Mouse (Mus musculus) hindbrain, embryonic 11.5 days (tissue): ENCODE results near the gene Cbr3. TPM values are rescaled to one million over a fixed set of nuclear protein-coding genes. Genes with fewer than 3 reads are reported as not detected.

Source experiments
- ATAC-seq: fragments of 200-750 bp; cut with Nextera tagmentation; 2 replicates; pipeline ENCODE4 v1.8.0; 2017; ENCODE audit warnings: mild to moderate bottlenecking, moderate TSS enrichment, moderate library complexity; ENCODE audit not compliant: low FRiP score
- DNase-seq: peaks from one replicate; pipeline ENCODE4 v3.0.0-alpha.2; 2015; ENCODE audit warnings: low spot score
- H3K27ac ChIP-seq: fragments of 300-500 bp; sonication (generic); 2 replicates; pipeline ENCODE4 v1.5.1; 2014; ENCODE audit warnings: mild to moderate bottlenecking, low read depth, low read length
- H3K27me3 ChIP-seq: fragments of 300-500 bp; sonication (generic); 2 replicates; pipeline ENCODE4 v1.6.1; 2014; ENCODE audit warnings: mild to moderate bottlenecking, low read length, moderate library complexity, mixed read lengths; ENCODE audit not compliant: control insufficient read depth, insufficient read depth
- H3K36me3 ChIP-seq: fragments of 300-500 bp; sonication (generic); 2 replicates; pipeline ENCODE4 v1.6.1; 2014; ENCODE audit warnings: mild to moderate bottlenecking, low read length, moderate library complexity, mixed read lengths; ENCODE audit not compliant: control insufficient read depth, insufficient read depth
- H3K4me1 ChIP-seq: fragments of 300-500 bp; sonication (generic); replicated peaks from 2 replicates; pipeline ENCODE4 v1.6.1; 2014; ENCODE audit warnings: low read length, mixed read lengths; ENCODE audit not compliant: control insufficient read depth, insufficient read depth
- H3K4me2 ChIP-seq: fragments of 300-500 bp; sonication (generic); replicated peaks from 2 replicates; pipeline ENCODE4 v1.6.1; 2014; ENCODE audit warnings: mild to moderate bottlenecking, low read depth, low read length
- H3K4me3 ChIP-seq: fragments of 300-500 bp; sonication (generic); 2 replicates; pipeline ENCODE4 v1.5.1; 2014; ENCODE audit warnings: low read depth, low read length
- H3K9ac ChIP-seq: fragments of 300-500 bp; sonication (generic); 2 replicates; pipeline ENCODE4 v1.6.1; 2014; ENCODE audit warnings: low read depth, low read length
- H3K9me3 ChIP-seq: fragments of 300-500 bp; sonication (generic); 2 replicates; pipeline ENCODE4 v1.6.1; 2016; ENCODE audit warnings: low read length; ENCODE audit not compliant: control insufficient read depth
- WGBS: fragments of 180-500 bp; shearing (Covaris S2); extraction: QIAGEN DNeasy Blood & Tissue Kit; methylation state at CpG from one replicate; pipeline ENCODE4 v1.1.7; 2014; 5-methylcytosine and 5-hydroxymethylcytosine counted together
- polyA plus RNA-seq: library from polyadenylated mRNA; unstranded; fragments of >200 nt; fragmentation: Nextera tagmentation; extraction: Ambion mirVana; gene quantifications from 2 replicates; pipeline ENCODE4 v1.2.1, GENCODE M21; 2014

Cbr3 gene
- polyA plus RNA-seq, 1 experiment from 2014 or later = 0.82 TPM

DNA sequence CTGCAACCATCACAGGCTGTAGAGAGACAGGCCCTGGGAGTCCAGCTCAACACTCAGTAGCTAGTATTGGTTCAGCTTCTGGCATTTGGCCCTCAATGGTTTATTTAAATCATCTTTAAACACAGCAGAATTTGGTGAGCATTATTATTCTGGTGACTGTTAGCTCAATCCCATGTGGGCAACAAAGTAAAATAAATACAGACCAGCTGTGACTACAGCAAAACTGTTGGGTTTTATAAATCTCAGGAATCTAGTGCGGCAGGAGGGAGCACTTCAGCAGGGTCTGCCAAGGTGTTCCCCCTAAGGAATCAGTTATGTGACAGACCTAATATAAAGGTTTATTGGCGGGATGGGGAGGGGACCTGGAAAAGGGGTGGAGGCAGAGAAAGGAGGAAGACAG is 9.7 kb downstream of the Cbr3 start:
- H3K27me3 ChIP-seq = no peaks in the 10 kb centered on the region
- 61% methylated on average over 2 of the region's 2 CpGs for WGBS
- no peak overlapping the region for H3K4me3 ChIP-seq
- H3K27ac ChIP-seq = no peak overlapping the region
- H3K9ac ChIP-seq = no peak overlapping the region
- H3K36me3 ChIP-seq = no peaks in the 10 kb centered on the region
- no peaks in the 10 kb centered on the region for H3K4me1 ChIP-seq
- DNase-seq (no peak), ATAC-seq (no peak)
- H3K4me2 ChIP-seq = no peak overlapping the region
- H3K9me3 ChIP-seq = no peaks in the 10 kb centered on the region

DNA sequence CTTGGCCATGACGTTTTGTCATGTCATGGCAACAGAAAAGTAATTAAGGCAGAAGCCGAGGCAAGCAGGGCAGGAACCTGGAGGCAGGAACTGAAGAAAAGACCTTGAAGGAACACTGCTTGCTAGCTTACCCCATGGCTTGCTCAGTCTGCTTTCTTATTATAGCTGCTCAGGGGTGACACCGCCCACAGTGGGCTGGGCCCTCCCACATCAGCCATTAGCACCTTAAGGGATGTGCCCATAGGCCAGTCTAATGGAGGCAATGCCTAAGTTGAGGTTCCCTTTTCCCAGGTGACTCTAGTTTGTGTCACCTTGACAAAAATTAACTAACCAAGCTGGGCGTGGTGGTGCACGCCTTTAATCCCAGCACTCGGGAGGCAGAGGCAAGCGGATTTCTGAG is 24.1 kb downstream of the Cbr3 start:
- Histone ChIP-seq H3K4me2 (no peak overlapping the region), H3K4me1 (no peaks in the 10 kb centered on the region), H3K9me3 (no peaks in the 10 kb centered on the region), H3K27me3 (peaks cover 6% of the 10 kb centered on the region; the same call in 1 of the 2 replicates), H3K9ac (no peak overlapping the region), H3K27ac (no peak overlapping the region), H3K4me3 (no peak overlapping the region), H3K36me3 (no peaks in the 10 kb centered on the region)
- DNase-seq = no peak
- no peak for ATAC-seq
- 90% methylated on average over 7 of the region's 7 CpGs for WGBS

DNA sequence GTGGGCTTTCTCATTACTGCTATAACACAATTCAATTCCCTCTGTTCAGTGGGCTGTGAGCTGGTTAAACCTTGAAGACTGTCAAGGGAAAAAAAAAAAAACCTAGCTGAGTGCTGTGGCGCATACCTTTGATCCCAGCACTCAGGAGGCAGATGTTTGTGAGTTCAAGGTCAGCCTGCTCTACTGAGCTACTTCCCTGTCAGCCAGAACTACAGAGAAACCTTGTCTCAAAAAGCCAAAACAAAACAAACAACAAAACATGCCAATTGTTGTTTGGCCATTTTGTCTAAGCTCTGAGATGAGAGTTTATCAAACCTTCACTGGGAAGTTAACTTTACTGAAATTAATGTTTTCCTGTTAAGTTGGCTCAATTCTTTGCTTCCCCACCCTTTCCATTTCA is 26.2 kb downstream of the Cbr3 start:
- no peak for ATAC-seq
- no peak overlapping the region for H3K9ac ChIP-seq
- peaks cover 9% of the 10 kb centered on the region; the same call in 1 of the 2 replicates for H3K27me3 ChIP-seq
- H3K4me2 ChIP-seq = no peak overlapping the region
- 71% methylated on average over 1 of the region's 1 CpGs for WGBS
- no peak overlapping the region for H3K4me3 ChIP-seq
- H3K27ac ChIP-seq = no peak overlapping the region
- H3K9me3 ChIP-seq = no peaks in the 10 kb centered on the region
- no peak for DNase-seq
- no peaks in the 10 kb centered on the region for H3K36me3 ChIP-seq
- no peaks in the 10 kb centered on the region for H3K4me1 ChIP-seq

DNA sequence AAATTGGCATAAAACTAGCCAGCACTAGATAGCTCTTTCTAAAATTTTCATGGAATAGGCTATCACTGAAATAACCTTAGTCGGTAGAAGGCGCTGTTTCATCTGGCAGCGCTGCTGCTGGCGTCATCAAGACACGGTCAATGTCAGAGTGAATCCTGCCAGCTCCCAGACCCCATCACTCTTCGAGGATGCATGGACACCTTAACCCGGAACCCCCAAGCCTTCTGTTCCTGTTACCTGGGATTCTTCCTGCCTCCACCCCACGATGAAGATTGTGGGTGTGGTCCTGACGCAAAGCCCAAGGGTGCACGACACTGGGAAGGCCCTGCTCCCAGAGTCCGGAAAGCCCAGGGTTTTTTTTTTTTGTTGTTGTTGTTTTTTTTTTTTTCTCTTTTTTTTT is 27.9 kb downstream of the Cbr3 start:
- under 1% methylated on average over 11 of the region's 11 CpGs for WGBS
- no peak overlapping the region for H3K27ac ChIP-seq
- ATAC-seq = peak; percentile 63

DNA sequence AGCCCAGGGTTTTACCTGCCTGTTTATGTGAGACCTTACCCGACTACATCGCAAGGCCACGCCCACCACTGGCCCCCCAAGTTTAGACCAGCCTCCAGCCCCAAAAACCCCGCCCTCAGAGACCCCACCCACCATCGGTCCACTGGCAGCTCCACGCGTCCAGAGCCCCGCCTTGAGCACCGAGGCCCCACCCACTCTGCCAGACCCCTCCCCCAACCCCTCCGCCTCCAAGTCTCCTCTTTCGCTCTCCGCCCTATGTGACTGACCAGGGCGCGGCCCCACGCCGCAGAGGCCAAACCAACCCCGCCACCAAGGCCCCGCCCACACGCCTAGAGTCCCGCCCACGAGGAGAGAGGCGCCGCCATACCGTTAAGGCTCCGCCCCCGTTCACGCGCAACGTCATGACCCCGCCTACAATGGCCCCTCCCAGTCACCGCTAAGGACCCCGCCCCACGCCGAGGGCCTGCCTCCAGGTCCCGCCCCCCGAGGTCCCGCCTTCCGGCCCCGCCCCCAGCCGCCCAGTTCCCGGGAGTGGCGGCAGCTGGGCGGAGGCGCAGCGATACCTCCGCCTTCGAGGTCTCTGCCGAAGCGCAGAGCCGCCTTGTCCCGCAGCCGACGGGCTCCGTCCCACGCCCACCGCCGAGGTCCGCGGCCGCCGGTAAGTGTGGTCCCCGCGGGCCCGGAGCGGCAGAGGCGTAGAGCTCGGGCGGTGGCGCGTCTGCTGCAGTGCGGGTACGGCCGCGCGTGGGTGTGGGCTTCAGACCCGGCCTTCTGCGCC is 28.6 kb downstream of the Cbr3 start, which contains the start of gene Dop1b:
TSS of gene Dop1b (plus strand) at position 494 of the 778 bp plus-strand sequence.
- under 1% methylated on average over 45 of the region's 77 CpGs for WGBS
- Histone ChIP-seq H3K4me3 (peak within 1 kb of the TSS; percentile 74), H3K27me3 (peaks cover 7% of the 10 kb centered on the region; the same call in 1 of the 2 replicates), H3K9ac (peak within 1 kb of the TSS; percentile 79), H3K36me3 (no peaks in the 10 kb centered on the region), H3K27ac (0 out of 2 replicates have a peak within 1 kb of the TSS, but pooled peaks have one; percentile 49), H3K4me1 (no peaks in the 10 kb centered on the region), H3K4me2 (peak within 1 kb of the TSS; percentile 90), H3K9me3 (no peaks in the 10 kb centered on the region)
- DNase-seq = peak; percentile 99
- ATAC-seq = peak; percentile 95

More for the DNA sequence above, 27.9 kb downstream of the Cbr3 start:
- no peak overlapping the region for H3K9ac ChIP-seq
- peak; percentile 82 for DNase-seq
- H3K36me3 ChIP-seq = no peaks in the 10 kb centered on the region
- H3K4me2 ChIP-seq = peak overlapping the region; percentile 90
- H3K9me3 ChIP-seq = no peaks in the 10 kb centered on the region
- peak overlapping the region; percentile 74 for H3K4me3 ChIP-seq
- peaks cover 9% of the 10 kb centered on the region; the same call in 1 of the 2 replicates for H3K27me3 ChIP-seq
- no peaks in the 10 kb centered on the region for H3K4me1 ChIP-seq

DNA sequence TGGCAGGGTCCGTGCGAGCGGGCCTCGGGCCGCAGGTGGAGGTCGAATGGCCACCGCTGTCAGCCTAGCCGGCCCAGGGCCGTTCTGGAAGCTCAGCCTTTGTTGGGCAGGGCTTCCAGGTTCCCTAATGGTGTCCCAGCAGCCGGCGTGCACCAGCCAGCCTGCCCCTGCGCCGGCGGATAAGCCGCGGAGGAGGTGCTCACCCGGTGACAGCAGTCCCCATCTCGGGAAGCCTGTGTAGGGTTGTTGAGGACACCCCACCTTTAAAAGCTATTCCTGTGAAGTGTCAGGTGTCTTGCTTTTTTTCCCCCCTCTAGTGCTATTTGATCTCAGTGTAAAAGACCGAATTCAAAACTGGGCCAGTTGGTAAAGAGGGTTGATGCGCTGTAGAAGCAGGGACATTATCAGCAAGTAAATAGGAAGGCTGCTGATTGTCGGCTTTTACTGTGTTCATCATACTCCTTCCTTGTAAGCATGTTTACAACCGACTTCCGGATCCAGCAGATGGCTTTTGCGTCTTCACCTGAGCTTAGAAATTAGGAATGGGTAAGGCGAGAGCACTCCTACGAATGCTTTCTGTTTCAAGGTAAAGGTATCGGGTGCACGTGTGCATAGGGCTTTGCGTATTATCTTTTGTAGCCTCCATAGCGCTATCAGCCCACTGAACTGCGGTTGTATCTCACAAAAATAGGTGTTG is 29.3 kb downstream of the Cbr3 start:
- Histone ChIP-seq H3K4me3 (peak overlapping the region; percentile 74), H3K27me3 (0 out of 2 replicates have a peak, but pooled peaks cover 2% of the 10 kb centered on the region), H3K9ac (peak overlapping the region; percentile 79), H3K9me3 (no peaks in the 10 kb centered on the region), H3K4me1 (no peaks in the 10 kb centered on the region; the same call in 1 of the 2 replicates), H3K36me3 (no peaks in the 10 kb centered on the region), H3K4me2 (peak overlapping the region; percentile 90), H3K27ac (0 out of 2 replicates have a peak overlapping the region, but pooled peaks have one; percentile 49)
- 13% methylated on average over 31 of the region's 31 CpGs for WGBS
- DNase-seq (peak; percentile 67), ATAC-seq (peak; percentile 0; the same call in 1 of the 2 replicates)

DNA sequence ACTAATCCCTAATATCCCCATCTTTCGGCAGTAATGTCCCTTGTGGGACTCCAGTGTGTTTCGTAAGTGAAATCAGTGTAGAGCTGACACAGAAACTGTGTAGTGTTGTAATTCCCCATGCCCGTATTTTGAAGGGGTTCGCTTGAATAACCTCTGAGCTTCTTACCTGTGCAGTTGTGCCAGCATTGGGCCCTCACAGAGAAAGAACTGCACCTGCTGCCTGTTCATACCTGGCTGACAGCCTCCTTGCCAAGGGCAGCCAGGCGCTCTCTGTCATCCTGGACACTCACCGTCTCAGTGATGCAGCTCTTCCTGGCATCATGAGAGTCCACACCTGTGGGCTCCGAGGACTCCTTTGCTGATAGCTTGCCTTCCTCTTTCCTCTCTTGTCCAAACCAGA is 30.0 kb downstream of the Cbr3 start:
- Histone ChIP-seq H3K4me1 (no peaks in the 10 kb centered on the region; the same call in 1 of the 2 replicates), H3K36me3 (no peaks in the 10 kb centered on the region), H3K9ac (no peak overlapping the region), H3K4me2 (peak overlapping the region; percentile 90), H3K9me3 (no peaks in the 10 kb centered on the region), H3K27ac (no peak overlapping the region), H3K4me3 (peak overlapping the region; percentile 74; the same call in 1 of the 2 replicates), H3K27me3 (0 out of 2 replicates have a peak, but pooled peaks cover 2% of the 10 kb centered on the region)
- 84% methylated on average over 7 of the region's 7 CpGs for WGBS
- DNase-seq (no peak), ATAC-seq (no peak)

DNA sequence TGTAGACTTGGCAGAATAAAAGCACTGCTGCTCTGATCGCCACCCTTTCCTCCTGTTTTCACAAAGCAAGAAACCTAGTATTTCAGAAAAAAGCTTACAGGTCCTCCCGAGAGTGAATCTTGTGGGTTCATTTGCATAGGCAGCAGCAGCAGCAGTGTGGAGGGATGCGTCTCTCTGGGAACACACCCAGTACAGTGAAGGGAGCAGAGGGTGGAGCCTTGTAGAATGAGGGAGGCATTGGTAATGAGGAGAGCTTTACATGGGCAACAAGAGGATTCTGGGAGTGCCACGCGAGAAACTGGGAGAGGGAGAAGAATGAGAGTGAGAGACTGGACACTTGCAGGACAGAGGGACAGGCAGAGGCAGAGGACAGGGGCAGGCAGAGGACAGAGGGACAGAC is 31.4 kb downstream of the Cbr3 start:
- Histone ChIP-seq H3K4me3 (no peak overlapping the region), H3K36me3 (no peaks in the 10 kb centered on the region), H3K9ac (no peak overlapping the region), H3K27ac (no peak overlapping the region), H3K27me3 (0 out of 2 replicates have a peak, but pooled peaks cover 2% of the 10 kb centered on the region), H3K4me2 (no peak overlapping the region), H3K4me1 (no peaks in the 10 kb centered on the region; the same call in 1 of the 2 replicates), H3K9me3 (no peaks in the 10 kb centered on the region)
- WGBS = 21% methylated on average over 5 of the region's 5 CpGs
- no peak for ATAC-seq
- DNase-seq = no peak
